Mouse (Mus musculus) gastrocnemius, postnatal 14 days (tissue): ENCODE measurements around the gene Cnksr2. TPM values are rescaled to one million over a fixed set of nuclear protein-coding genes. Genes with fewer than 3 reads are reported as not detected.

Experiments
- DNase-seq: peaks from one replicate; pipeline ENCODE4 v3.0.0; 2021; ENCODE audit warnings: mixed read lengths
- intact Hi-C: fragments of 180-260 bp; cut with DNase I; formaldehyde crosslinking; loops from one replicate; pipeline ENCODE4 v1.15.1; 2025; ENCODE audit warnings: low total_unique reads
- long read RNA-seq, 2 experiments: library from polyadenylated mRNA; stranded (forward); transcript quantifications; one replicate each; pipeline ENCODE4 v2.0.0; 2021
- total RNA-seq, 2 experiments: library from RNA; stranded (reverse); gene quantifications; 2 replicates each; pipeline ENCODE4 v1.2.3; 2021

Cnksr2 gene
- under 1 TPM; 0.22 to 0.43 TPM for total RNA-seq
- long read RNA-seq, experiment 1: 0 reads
- long read RNA-seq, experiment 2: 0 reads

DNA sequence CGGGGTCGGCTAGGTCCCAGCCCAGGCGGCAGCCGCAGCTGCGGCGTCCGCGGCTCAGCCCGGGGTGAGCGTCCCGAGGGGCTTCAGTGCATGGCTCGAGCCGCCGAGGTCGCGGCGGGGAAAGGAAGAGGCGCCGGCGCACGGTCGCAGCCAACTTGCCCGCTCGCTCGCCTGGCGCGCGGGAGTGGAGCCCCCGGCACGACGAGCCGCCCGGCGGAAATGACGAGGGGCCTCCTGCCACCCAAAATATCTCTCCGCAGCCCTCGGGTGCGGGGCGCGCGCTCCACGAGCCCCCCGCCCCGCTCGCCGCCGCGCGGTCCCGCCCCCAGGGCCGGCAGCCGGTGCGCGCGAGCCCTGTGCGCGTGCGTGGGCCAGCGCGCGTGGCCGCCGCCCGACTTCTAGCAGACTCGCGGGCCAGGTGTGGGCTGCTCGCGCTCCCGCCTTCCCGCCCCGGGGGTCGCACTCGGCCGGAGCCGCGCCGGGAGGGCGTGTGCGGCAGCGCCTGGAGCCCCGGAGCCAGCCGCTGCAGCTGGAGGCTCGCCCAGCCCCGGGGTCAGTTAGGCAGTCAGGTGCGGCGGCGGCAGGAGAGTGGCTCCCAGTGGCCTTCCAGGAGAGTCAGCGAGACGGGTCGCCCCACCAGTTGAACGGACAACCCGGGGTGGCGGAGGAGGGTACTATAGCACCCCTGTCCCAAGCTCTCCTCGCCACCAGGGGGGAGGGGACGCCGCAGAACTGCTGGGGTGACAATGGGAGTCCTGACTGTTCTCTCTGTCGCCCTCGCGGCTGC lies at the start of gene Cnksr2:
Cnksr2 (minus strand) TSS at position 238 of the 787 bp plus-strand sequence.
- DNase-seq: peak; percentile 5
- intact Hi-C loops: loop anchor here (10.0 kb wide), 1 partner anchor 882 kb away; no protein-coding TSS in a partner anchor

DNA sequence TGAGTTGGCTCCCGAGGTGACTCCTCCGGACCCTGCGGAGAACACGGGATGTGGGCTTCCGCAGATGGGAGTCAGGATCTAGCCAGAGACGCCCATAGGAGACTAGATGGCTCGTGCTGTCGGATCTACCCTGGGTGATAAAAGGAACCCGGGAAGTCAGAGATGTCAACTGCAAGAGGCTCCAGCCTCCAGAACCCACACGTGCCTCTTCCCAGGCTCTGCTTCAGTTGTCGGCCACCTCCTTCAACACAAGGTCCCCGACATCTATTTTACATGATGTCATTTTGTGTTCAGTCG lies 698 bp upstream of the Cnksr2 start:
- intact Hi-C loops: loop anchor here (10.0 kb wide), 1 partner anchor 881 kb away; no protein-coding TSS in a partner anchor
- no peak for DNase-seq

- DNase-seq: peak; percentile 4
- intact Hi-C loops: loop anchor here (10.0 kb wide), 1 partner anchor 882 kb away; no protein-coding TSS in a partner anchor
Measured at GRCm38 (mm10) chrX:158042255-158043056, 638 bp downstream of the Cnksr2 start.

GRCm38 (mm10) chrX:158041703-158042102 lies 1.4 kb downstream of the Cnksr2 start:
- intact Hi-C loops: loop anchor here (10.0 kb wide), 1 partner anchor 883 kb away; no protein-coding TSS in a partner anchor
- DNase-seq: no peak

DNA sequence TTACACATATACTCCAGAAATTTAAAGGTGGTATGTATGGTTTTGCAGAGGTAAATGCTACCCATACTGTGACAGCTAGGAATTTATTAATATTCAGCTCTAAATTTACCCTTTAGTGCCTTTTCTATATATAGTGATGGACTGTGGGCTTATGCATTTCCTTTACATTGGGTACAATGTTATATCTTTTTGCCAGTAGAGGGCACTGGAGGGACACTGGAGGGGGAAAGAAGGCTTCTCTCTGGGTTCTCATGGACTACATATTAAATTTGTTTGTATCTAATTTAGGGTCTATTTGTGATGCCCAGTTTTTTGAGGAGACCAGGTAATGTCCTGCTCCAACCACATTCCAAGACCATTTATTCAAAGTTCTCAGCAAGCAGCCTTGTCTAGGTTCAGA lies 91.4 kb downstream of the Cnksr2 start:
- intact Hi-C loops: loop anchor here (10.0 kb wide), 1 partner anchor 973 kb away; no protein-coding TSS in a partner anchor
- no peak for DNase-seq

DNA sequence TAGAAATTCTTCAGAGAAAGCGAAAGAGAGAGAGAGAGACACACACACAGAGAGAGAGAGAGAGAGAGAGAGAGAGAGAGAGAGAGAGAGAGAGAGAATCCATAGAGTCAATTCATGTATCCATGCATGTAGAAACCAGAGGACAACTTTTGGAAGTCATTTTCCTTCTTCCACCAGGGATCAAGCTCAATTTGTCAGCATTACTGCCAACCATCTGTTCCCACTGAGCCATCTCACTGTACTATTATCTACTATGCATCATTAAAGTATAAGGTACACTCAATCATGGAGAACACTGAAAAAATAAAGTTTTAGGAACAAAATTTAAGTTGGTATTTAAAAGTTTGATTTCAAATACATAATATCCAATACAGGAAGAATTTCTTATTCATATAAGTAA lies 93.8 kb downstream of the Cnksr2 start:
- intact Hi-C loops: no loop called here
- no peak for DNase-seq

- DNase-seq: no peak
- intact Hi-C loops: no loop called here
Measured at GRCm38 (mm10) chrX:157945121-157945520, 98.0 kb downstream of the Cnksr2 start.

DNA sequence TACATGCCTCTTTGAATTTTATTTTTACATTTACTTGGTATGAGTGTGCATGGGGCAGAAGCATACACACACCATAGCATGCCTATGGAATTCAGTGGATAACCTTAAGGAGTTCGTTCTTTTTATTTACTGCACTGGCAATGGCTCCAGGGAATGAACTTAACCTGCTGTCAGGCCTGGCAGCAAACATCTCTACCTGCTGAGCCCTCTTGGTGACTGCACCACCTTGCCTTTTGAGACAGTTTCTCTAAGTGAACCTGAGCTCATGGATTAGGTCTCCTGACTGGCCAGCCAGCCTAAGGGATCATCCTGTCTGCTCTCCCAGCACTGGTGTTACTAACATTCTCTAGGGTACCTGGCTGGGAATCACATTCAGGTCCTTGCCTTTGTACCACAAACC lies 106.5 kb downstream of the Cnksr2 start:
- no peak for DNase-seq
- intact Hi-C loops: no loop called here

- intact Hi-C loops: no loop called here
- no peak for DNase-seq
Measured at GRCm38 (mm10) chrX:157920093-157920492, 123.0 kb downstream of the Cnksr2 start.

DNA sequence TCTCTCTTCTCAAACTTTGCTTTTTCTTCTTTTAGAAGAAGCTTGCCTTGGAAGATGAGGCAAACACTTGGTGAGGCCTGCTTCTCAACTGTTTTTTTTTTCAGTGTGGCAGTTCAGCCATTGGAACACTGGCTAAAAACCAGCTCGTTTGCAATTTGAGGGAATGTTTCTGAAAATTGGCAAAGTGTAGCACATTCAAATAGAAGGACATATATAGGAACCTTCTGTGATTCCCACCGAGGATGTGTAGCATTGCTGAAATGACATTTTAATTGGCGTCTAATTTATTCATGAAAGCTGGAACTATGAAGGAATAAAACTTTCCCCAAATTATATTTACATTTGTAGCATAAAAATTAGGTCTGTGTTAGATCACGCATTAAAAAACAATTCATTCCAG lies 213.1 kb downstream of the Cnksr2 start:
- no peak for DNase-seq
- intact Hi-C loops: no loop called here

- no peak for DNase-seq
- intact Hi-C loops: no loop called here
Measured at GRCm38 (mm10) chrX:157818921-157819260, 224.2 kb downstream of the Cnksr2 start.

DNA sequence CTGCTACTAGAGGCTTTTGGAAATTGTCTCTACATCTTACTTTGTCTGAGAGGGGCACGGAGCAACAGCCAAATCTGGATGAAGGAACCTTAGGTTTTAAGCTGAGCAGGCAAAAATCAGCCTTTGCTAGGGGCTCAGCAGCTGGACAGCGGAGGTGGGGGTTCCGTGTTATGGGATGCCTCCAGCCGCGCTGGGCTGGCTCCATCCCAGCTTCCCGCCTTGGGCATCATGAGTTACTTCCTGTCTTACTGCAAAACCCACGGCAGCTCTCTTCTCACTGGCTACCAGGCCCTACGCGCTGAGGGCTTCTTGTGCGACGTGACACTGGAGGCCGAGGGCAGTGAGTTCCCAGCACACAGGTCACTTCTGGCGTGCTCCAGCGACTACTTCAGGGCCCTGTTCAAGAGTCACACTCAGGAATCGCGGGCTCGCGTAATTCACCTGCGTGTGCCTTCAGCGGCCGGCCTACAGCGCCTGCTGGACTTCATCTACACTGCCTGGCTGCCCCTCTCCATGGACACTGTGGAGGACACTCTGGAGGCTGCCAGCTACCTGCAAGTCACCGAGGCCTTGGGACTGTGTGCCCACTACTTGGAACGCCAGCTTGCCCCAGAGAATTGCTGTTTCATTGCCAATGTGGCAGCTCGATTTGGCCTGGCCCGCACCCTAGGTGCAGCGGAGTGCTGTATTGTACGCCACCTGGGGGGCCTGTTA lies 224.7 kb downstream of the Cnksr2 start, which contains the start of gene Klhl34:
Klhl34 (plus strand) TSS at position 229 of the 714 bp plus-strand sequence.
- DNase-seq: no peak
- intact Hi-C loops: no loop called here

- intact Hi-C loops: no loop called here
- DNase-seq: peak; percentile 51
Measured at GRCm38 (mm10) chrX:157817571-157818206, 225.4 kb downstream of the Cnksr2 start.

- DNase-seq: no peak
- intact Hi-C loops: no loop called here
Measured at GRCm38 (mm10) chrX:157809721-157810120, 233.4 kb downstream of the Cnksr2 start.

DNA sequence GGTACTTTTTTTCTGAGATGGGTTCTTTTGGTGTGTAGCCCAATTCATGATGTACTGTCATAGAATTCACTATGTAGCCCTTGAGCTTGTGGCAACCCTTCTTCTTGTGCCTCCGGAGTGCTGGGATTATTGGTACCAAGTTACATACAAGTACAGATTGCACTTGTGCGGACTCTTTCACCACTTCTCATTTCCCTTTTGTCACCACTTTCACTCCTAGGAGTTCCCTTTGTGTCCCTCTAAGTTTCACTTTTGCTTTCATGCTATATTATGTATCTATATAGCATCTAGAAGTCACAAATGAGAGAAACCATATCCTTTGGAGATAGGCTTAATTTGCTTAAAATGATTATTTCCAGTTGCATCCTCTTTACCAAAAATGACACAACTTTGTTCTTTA lies 241.4 kb downstream of the Cnksr2 start:
- intact Hi-C loops: no loop called here
- no peak for DNase-seq

Other genes starting within 250 kb of the Cnksr2 start
- gene Klhl34, start 224.9 kb downstream of the Cnksr2 start, total RNA-seq: 1 to 10 TPM; 7.3 to 9.2 TPM